Mouse (Mus musculus): ENCODE data around the gene Six4. TPM values are rescaled to one million over a fixed set of nuclear protein-coding genes. Genes with fewer than 3 reads are reported as not detected.
"Not testable (repeated sequence)": the region's sequence is repeated elsewhere in the genome, so short reads cannot be mapped to it uniquely, and the experiment has no call there.

Gene Six4
- 0.18 and 0.29 TPM in 2 replicates for polyA plus RNA-seq (2015; fragmentation: Nextera tagmentation; extraction: Ambion mirVana)

GRCm38 (mm10) chr12:73113196-73113595 is at the start of gene Six4:
TSS of gene Six4 (minus strand) at chr12:73113456.
- H3K27ac ChIP-seq (ENCODE audit: low read length) = no peak within 1 kb of the TSS
- WGBS = under 1% methylated on average over 19 of the region's 20 CpGs
- no peaks in the 10 kb centered on the region for H3K9me3 ChIP-seq (replicated peaks; ENCODE audit: control insufficient read depth, low read length, poor library complexity, severe bottlenecking)
- H3K4me3 ChIP-seq (ENCODE audit: low read depth, low read length) = peak within 1 kb of the TSS; percentile 52
- H3K9ac ChIP-seq (ENCODE audit: low read depth, low read length) = peak within 1 kb of the TSS; percentile 68
- peak within 1 kb of the TSS; percentile 99 for H3K4me2 ChIP-seq (ENCODE audit: low read length)
- H3K27me3 ChIP-seq (ENCODE audit: control insufficient read depth, insufficient read depth, low read depth, low read length) = peaks cover 4% of the 10 kb centered on the region
- H3K4me1 ChIP-seq (ENCODE audit: control insufficient read depth, insufficient read depth, low read length) = peaks cover 8% of the 10 kb centered on the region
- peak; percentile 83 for ATAC-seq
- no peaks in the 10 kb centered on the region for H3K36me3 ChIP-seq (ENCODE audit: control insufficient read depth, insufficient read depth, low read length)

- no peaks in the 10 kb centered on the region for H3K4me1 ChIP-seq (ENCODE audit: control insufficient read depth, insufficient read depth, low read length)
- ATAC-seq = no peak
- H3K9me3 ChIP-seq (replicated peaks; ENCODE audit: control insufficient read depth, low read length, poor library complexity, severe bottlenecking) = peaks cover 3% of the 10 kb centered on the region; the same call in 1 of the 2 replicates
- no peaks in the 10 kb centered on the region for H3K36me3 ChIP-seq (ENCODE audit: control insufficient read depth, insufficient read depth, low read length)
- no peak overlapping the region for H3K4me3 ChIP-seq (ENCODE audit: low read depth, low read length)
- H3K9ac ChIP-seq (ENCODE audit: low read depth, low read length) = no peak overlapping the region
- WGBS = 67% methylated on average over 13 of the region's 13 CpGs
- H3K27ac ChIP-seq (ENCODE audit: low read length) = no peak overlapping the region
- H3K27me3 ChIP-seq (ENCODE audit: control insufficient read depth, insufficient read depth, low read depth, low read length) = no peaks in the 10 kb centered on the region
- no peak overlapping the region for H3K4me2 ChIP-seq (ENCODE audit: low read length)
Measured at GRCm38 (mm10) chr12:73162408-73163181, 49.3 kb upstream of the Six4 start.

- H3K4me1 ChIP-seq (ENCODE audit: control insufficient read depth, insufficient read depth, low read length) = no peaks in the 10 kb centered on the region
- no peaks in the 10 kb centered on the region for H3K27me3 ChIP-seq (ENCODE audit: control insufficient read depth, insufficient read depth, low read depth, low read length)
- H3K9me3 ChIP-seq (replicated peaks; ENCODE audit: control insufficient read depth, low read length, poor library complexity, severe bottlenecking) = no peaks in the 10 kb centered on the region
- no peak overlapping the region for H3K9ac ChIP-seq (ENCODE audit: low read depth, low read length)
- no peak overlapping the region for H3K4me3 ChIP-seq (ENCODE audit: low read depth, low read length)
- ATAC-seq = no peak
- H3K27ac ChIP-seq (ENCODE audit: low read length) = no peak overlapping the region
- H3K4me2 ChIP-seq (ENCODE audit: low read length) = no peak overlapping the region
- no peaks in the 10 kb centered on the region for H3K36me3 ChIP-seq (ENCODE audit: control insufficient read depth, insufficient read depth, low read length)
- 68% methylated on average over 4 of the region's 4 CpGs for WGBS
Measured at GRCm38 (mm10) chr12:73160341-73160740, 47.1 kb upstream of the Six4 start.

- Histone ChIP-seq H3K9me3 (replicated peaks; ENCODE audit: control insufficient read depth, low read length, poor library complexity, severe bottlenecking) (no peaks in the 10 kb centered on the region), H3K4me1 (ENCODE audit: control insufficient read depth, insufficient read depth, low read length) (no peaks in the 10 kb centered on the region), H3K4me3 (ENCODE audit: low read depth, low read length) (no peak overlapping the region), H3K9ac (ENCODE audit: low read depth, low read length) (no peak overlapping the region), H3K4me2 (ENCODE audit: low read length) (no peak overlapping the region), H3K36me3 (ENCODE audit: control insufficient read depth, insufficient read depth, low read length) (no peaks in the 10 kb centered on the region), H3K27ac (ENCODE audit: low read length) (no peak overlapping the region), H3K27me3 (ENCODE audit: control insufficient read depth, insufficient read depth, low read depth, low read length) (no peaks in the 10 kb centered on the region)
- ATAC-seq = no peak
- WGBS = 93% methylated on average over 4 of the region's 4 CpGs
Measured at GRCm38 (mm10) chr12:73154150-73154549, 40.9 kb upstream of the Six4 start.

GRCm38 (mm10) chr12:73151038-73151437 is 37.8 kb upstream of the Six4 start:
- not testable (repeated sequence) for H3K4me2 ChIP-seq (ENCODE audit: low read length); H3K9me3 ChIP-seq (replicated peaks; ENCODE audit: control insufficient read depth, low read length, poor library complexity, severe bottlenecking); H3K4me1 ChIP-seq (ENCODE audit: control insufficient read depth, insufficient read depth, low read length); H3K27ac ChIP-seq (ENCODE audit: low read length); H3K36me3 ChIP-seq (ENCODE audit: control insufficient read depth, insufficient read depth, low read length); H3K9ac ChIP-seq (ENCODE audit: low read depth, low read length); H3K27me3 ChIP-seq (ENCODE audit: control insufficient read depth, insufficient read depth, low read depth, low read length); H3K4me3 ChIP-seq (ENCODE audit: low read depth, low read length); ATAC-seq
- 91% methylated on average over 5 of the region's 5 CpGs for WGBS

GRCm38 (mm10) chr12:73147236-73147635 is 34.0 kb upstream of the Six4 start:
- H3K27ac ChIP-seq (ENCODE audit: low read length) = no peak overlapping the region

GRCm38 (mm10) chr12:73140732-73141131 is 27.5 kb upstream of the Six4 start:
- no peaks in the 10 kb centered on the region for H3K27me3 ChIP-seq (ENCODE audit: control insufficient read depth, insufficient read depth, low read depth, low read length)
- no peak overlapping the region for H3K9ac ChIP-seq (ENCODE audit: low read depth, low read length)
- 91% methylated on average over 3 of the region's 3 CpGs for WGBS
- H3K27ac ChIP-seq (ENCODE audit: low read length) = no peak overlapping the region
- H3K36me3 ChIP-seq (ENCODE audit: control insufficient read depth, insufficient read depth, low read length) = no peaks in the 10 kb centered on the region
- no peaks in the 10 kb centered on the region for H3K4me1 ChIP-seq (ENCODE audit: control insufficient read depth, insufficient read depth, low read length)
- H3K4me2 ChIP-seq (ENCODE audit: low read length) = no peak overlapping the region
- no peak for ATAC-seq
- no peaks in the 10 kb centered on the region for H3K9me3 ChIP-seq (replicated peaks; ENCODE audit: control insufficient read depth, low read length, poor library complexity, severe bottlenecking)
- H3K4me3 ChIP-seq (ENCODE audit: low read depth, low read length) = no peak overlapping the region

More at GRCm38 (mm10) chr12:73147236-73147635, 34.0 kb upstream of the Six4 start:
- 74% methylated on average over 3 of the region's 3 CpGs for WGBS
- no peak overlapping the region for H3K9ac ChIP-seq (ENCODE audit: low read depth, low read length)
- no peaks in the 10 kb centered on the region for H3K27me3 ChIP-seq (ENCODE audit: control insufficient read depth, insufficient read depth, low read depth, low read length)
- ATAC-seq = no peak
- H3K36me3 ChIP-seq (ENCODE audit: control insufficient read depth, insufficient read depth, low read length) = no peaks in the 10 kb centered on the region
- H3K9me3 ChIP-seq (replicated peaks; ENCODE audit: control insufficient read depth, low read length, poor library complexity, severe bottlenecking) = no peaks in the 10 kb centered on the region
- H3K4me2 ChIP-seq (ENCODE audit: low read length) = no peak overlapping the region
- H3K4me1 ChIP-seq (ENCODE audit: control insufficient read depth, insufficient read depth, low read length) = no peaks in the 10 kb centered on the region
- no peak overlapping the region for H3K4me3 ChIP-seq (ENCODE audit: low read depth, low read length)

GRCm38 (mm10) chr12:73125250-73125649 is 12.0 kb upstream of the Six4 start:
- WGBS = 76% methylated on average over 4 of the region's 4 CpGs
- Histone ChIP-seq H3K4me1 (ENCODE audit: control insufficient read depth, insufficient read depth, low read length) (peaks cover 11% of the 10 kb centered on the region), H3K9ac (ENCODE audit: low read depth, low read length) (no peak overlapping the region), H3K36me3 (ENCODE audit: control insufficient read depth, insufficient read depth, low read length) (no peaks in the 10 kb centered on the region), H3K4me2 (ENCODE audit: low read length) (no peak overlapping the region; the same call in 1 of the 2 replicates), H3K9me3 (replicated peaks; ENCODE audit: control insufficient read depth, low read length, poor library complexity, severe bottlenecking) (no peaks in the 10 kb centered on the region), H3K27ac (ENCODE audit: low read length) (no peak overlapping the region), H3K27me3 (ENCODE audit: control insufficient read depth, insufficient read depth, low read depth, low read length) (no peaks in the 10 kb centered on the region), H3K4me3 (ENCODE audit: low read depth, low read length) (no peak overlapping the region)
- no peak for ATAC-seq

All from midbrain, embryonic 16.5 days (tissue).